Mouse (Mus musculus): Measurements from ENCODE around the gene Manbal.
"Not testable (repeated sequence)": the region's sequence is repeated elsewhere in the genome, so short reads cannot be mapped to it uniquely, and the experiment has no call there.

Gene Manbal

DNA sequence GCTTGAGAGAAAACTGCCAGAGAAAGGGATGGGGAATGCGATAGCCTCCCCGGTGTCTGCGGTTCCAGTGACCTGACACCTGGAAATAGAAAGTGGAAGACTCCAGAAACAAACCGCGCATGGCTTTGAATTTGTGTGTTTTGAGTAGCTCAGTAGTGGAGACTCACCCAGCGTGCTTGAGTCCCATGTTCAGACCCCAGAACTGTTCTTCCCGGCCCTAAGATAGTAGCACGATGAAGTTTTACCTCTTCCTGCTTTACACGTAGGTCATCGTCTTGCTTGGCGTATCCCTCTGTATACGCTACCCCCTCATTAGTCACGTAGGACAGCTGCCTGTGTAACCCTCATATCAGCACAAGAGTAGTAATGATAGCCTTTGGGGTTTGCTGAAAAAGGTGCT lies 597 bp downstream of the Manbal start:
- DNase-seq (ENCODE audit: low read depth, low spot score), result no peak

DNA sequence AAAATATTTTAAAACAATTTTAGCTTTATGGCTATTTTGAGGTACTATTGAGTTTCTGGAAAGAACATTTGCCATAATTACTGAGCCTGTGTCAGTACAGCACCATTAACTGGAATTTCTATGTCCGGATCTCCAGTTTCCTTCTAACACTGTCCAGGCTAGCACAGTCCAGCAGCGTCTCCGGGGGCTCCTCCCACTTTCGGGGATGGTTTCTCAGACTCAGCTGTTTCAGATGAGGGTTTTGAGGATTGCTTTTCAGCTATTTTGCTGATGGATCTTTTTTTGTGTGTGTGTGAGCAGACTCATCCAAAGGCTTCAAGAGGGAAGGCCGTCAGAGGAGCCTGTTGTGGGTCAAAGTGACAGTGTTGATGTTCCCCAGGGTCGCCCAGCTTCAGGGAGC lies 4.3 kb downstream of the Manbal start:
- no peak for DNase-seq (ENCODE audit: low read depth, low spot score)

DNA sequence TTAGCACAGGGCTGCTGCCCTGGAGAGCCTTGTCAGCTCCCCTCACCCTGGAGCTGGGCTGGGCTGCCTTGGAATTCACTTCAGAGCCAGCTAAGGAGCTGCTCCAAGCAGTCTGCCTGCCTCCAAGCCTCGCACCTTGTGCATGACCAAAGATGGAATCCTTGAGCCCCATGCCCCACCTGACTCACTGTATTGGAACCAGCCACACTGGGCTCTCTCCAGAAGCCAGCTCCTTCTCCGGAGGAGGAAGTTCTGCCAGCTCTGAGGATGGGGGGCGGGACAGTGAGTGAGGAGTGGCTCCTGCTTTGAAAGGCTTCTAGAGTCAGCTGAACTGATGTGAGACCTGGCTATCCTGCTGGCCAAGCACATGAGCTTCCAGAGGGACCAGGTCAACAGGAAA lies 6.3 kb downstream of the Manbal start:
- no peak for DNase-seq (ENCODE audit: low read depth, low spot score)

DNA sequence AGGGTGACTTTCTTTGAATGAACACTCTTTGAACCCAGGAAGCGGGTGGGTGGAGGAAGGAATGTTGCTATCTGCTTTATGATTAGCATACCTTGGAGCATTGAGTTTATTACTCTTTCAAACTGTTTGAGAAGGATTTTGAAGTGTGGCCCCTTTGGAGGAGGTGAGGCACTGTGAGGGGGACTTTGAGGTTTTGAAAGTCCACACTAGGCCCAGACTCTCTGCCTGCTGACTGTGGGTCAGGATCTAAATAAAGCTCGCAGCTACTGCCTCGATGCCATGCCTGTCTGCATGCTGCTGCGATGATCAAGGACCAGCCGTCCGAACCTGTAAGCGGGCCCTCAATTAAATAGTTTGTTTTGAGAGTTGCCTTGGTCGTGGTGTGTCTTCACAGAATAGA lies 7.7 kb downstream of the Manbal start:
- no peak for DNase-seq (ENCODE audit: low read depth, low spot score)

DNA sequence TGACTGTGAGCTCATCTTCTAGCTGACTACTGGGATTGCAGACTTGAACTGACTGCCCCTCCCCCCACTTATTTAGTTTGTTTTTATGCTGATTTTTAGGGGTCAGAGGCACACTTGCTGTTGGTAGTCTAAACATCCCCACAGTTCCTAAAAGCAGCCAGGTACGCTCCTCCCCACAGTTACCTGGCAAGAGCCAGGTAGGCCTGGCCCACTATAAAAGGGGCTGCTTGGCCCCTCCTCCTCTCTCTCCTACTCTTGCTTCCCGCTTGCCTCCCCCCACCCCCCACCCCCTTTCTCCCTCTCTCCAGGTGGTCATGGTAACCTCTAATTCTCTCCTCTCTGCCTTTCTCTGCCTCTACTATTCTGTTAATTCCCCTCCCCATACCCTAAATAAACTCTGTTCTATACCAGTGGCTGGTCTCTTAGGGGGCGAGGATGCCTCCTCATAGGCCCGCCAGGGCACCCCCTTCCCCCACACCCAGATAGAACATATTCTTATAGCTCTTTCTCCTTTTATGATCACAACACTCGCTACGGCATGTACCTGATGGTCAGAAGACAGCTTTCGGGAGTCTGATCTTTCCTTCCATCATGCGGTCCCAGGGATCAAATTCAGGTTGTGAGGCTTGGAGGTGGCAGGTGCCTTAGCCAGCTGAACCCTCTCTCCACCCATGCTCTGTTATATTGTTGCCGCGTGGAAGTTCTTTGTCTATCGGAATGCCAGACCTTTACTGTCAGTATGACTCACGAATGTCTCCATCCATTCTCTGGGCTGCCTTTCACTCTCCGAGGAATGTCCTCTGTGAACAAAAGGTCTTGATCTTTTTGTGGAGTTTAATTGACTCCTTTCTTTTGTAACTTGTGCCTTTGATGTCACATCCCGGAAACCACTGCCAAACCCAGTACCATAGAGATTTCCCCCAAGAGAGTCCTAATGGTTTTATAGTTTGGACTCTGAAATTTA lies 8.7 kb downstream of the Manbal start:
- no peak for DNase-seq (ENCODE audit: low read depth, low spot score)

DNA sequence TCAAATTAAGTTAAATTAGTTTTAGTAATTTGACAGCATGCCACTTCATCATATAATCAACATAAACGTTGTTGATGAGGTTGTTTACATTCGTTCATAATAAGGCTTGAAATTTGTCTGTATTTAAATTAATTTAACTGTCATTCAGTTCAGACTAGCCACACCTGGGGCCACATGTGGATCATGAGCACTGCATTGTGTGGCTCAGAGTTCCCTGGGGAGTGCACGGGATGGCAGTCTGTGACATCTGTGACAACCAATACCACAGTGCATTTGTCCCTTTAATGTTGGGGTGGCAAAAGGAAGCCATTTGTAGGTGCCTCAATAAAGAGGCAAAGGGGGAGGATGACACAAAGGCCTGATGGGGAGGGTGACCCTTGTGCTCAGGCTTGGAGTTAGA lies 9.6 kb downstream of the Manbal start:
- no peak for DNase-seq (ENCODE audit: low read depth, low spot score)

DNA sequence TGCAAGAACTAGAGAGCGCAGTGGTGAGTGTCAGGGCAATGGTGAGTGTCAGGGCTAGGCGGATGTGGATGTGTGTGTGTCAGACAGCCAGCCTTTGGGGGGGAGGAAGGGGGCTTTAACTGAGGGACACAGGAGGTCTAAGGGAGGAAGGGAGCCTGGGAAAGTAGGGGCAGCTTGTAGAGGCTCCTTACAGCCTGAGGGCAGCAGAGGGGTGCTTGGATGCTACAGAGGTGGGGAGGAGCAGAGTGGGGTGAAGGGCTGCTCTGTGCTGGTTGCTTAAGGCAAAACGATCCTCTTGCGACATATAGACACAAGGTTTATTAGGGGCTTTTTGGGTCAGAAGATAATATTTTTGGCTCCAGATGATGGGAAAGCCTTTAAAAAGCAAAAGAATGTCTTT lies 17.4 kb downstream of the Manbal start:
- DNase-seq (ENCODE audit: low read depth, low spot score), result no peak

DNA sequence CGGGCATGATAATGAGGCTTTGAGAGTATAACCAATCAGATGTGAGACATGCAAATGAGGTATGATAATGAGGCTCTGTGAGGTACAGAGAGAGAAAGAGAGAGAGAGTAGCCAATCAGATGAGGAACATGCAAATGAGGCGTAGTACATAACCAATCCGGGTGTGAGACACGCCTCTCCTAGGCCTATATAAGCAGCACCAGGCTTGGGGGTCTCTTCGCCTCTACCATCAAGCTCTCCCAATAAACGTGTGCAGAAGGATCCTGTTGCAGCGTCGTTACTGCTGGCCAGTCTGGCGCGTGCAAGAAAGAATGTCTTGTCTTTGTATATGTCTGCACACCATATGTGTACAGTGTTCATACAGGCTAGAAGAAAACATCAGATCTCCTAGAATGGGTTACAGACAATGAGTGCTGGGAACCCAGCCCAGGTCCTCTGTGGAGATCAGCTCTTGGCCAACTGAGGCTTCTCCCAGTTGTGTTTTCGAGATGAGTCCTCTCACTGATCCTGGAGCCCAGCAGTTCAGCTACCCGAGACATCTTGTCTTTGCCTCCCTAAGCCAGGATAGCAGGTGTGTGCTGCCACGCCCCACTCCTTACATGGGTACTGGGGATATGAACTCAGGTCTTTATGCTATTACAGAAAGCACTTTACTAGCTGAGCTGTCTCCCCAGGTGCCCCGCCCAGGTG lies 21.7 kb downstream of the Manbal start:
- DNase-seq (ENCODE audit: low read depth, low spot score), result not testable (repeated sequence)

DNA sequence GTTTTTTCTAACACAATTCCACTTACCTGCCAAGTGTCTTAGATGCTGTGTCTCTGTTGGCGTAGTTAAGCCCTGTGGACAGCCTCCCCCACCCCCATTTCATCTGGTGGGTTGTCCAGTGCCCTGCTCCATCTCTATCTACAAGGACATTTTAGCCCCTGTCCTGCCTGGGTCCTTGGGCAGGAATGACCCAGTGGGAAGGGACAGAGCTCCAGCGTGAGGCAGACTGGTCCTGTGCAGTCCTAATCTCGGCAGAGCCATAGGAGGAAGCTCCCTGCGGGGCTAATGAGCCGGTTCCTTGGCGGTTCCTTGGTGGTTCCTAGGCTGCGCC lies 22.2 kb downstream of the Manbal start:
- no peak for DNase-seq (ENCODE audit: low read depth, low spot score)

DNA sequence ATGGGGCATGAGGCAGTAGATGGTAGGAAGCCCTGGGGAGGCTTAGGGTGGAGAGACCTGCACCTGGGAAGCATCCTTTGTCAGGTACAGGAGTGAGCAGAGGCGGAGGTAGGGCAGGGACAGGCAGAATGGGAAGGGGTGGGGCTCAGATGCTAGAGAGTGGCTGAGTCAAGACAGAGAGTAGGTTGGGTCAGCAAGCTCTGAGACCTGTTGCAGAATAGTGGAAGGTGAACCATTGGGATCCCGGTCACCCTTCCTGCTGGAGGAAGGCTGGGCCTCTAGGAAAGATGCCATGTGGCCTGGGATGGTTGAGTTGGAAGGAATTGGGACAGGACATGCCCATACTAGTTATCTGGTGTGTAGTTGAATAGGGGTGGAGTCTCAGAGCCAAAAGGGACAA lies 24.9 kb downstream of the Manbal start:
- no peak for DNase-seq (ENCODE audit: low read depth, low spot score)

DNA sequence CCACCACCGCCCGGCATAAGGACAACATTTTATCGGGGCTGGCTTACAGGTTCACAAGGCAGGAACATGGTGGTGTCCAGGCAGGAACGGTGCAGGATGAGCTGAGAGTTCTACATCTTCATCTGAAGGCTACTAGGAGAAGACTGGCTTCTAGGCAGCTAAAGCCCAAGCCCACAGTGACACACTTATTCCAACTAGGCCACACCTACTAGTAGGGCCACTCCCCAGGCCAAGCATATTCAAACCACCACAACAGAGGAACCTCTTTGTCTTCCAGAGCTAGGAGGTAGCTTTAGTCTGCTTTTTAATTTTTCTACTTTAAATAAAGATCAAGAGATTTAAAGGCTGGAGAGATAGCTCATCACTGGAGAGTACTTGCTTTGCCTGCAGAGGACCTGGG lies 26.2 kb downstream of the Manbal start:
- DNase-seq (ENCODE audit: low read depth, low spot score), result no peak

DNA sequence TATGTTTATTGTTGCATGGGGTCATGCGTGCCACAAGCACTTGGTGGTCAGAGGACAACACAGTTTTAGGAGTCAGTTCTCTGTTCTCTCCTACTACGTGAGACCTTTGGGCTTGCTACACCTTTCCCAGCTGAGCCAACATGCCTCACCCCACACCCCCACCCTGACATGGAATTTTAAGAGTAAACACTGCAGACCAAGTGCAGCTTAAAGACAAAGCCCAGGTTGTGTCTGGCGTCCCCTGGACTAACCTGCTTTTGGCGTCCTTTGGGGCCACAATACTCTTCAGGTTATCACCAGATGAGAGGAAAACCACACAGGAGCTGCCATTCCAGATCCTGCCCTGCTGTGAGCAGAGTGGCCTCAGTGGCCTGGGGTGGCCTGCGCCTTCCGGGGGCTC lies 27.5 kb downstream of the Manbal start:
- DNase-seq (ENCODE audit: low read depth, low spot score), result no peak

DNA sequence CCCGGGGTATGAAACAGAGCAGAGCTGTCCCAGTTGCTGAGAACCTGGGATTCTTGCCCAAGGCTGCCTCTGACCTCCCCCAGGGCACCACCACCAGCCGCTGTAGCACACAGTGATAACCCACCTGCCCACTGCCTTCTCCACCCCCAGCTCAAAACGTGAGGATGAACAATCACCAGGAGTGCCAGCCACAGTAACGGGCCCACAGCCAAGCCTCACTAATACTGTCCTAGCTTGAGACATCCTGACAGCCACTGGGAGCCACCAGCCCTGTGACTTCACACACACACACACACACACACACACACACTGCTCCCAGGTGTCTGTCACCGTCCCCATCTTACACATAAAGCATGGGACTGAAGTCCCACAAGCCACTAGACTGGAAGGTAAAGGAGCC lies 28.0 kb downstream of the Manbal start:
- no peak for DNase-seq (ENCODE audit: low read depth, low spot score)

DNA sequence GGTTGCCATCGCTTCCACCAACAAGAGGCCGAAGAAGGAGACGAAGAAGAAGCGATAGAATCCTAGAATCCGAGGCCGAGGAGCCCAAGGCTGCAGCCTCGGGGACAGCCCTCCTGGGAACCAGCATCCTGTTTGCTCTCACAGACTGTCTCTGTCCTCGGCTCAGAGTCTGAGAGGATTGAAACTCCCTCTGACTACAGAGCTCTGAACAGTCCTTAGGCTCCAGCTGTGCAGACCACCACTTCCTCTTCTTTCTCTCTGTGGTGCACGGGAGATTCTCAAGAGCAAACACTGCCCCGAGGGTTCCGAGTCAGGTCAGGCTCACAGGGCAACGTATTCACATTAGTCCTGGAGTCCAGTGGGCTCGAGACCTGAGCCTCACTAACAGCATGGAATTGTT lies 28.6 kb downstream of the Manbal start:
- DNase-seq (ENCODE audit: low read depth, low spot score), result no peak

DNA sequence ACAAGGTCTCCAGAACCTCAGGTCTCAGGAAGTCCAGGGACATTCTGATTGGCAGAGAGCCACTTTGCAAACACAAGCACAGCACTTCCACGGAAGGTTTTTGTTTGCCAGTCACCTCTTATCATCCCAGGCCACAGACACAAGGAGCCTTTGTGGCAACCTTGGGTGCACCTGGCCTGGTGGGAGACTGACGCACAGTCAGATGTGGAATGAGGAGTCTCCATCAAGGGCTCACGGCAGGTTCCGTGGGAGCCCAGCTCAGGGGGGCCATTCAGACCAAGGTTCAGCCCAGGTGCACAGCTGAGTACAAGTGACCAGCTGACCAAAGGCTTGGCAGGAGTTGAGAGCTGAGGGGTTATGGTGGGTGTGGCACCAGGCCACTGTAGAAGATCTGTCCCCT lies 30.0 kb downstream of the Manbal start:
- no peak for DNase-seq (ENCODE audit: low read depth, low spot score)

DNA sequence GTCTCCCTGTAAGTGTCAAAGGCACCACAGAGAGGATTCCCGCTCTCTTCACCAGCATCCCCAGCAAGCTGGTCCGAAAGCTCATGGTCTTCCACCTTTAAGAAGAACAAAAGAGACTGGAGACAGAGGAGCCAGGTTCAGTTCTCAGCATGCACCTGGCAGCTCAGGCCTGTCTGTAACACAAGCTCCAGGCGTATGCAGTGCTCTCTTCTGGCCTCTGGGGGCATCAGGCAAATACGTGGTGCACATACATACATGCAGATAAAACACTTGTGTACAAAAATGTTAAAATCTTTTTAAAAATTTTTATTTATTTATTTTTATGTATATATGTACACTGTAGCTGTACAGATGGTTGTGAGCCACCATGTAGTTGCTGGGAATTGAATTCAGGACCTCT lies 31.1 kb downstream of the Manbal start:
- no peak for DNase-seq (ENCODE audit: low read depth, low spot score)

DNA sequence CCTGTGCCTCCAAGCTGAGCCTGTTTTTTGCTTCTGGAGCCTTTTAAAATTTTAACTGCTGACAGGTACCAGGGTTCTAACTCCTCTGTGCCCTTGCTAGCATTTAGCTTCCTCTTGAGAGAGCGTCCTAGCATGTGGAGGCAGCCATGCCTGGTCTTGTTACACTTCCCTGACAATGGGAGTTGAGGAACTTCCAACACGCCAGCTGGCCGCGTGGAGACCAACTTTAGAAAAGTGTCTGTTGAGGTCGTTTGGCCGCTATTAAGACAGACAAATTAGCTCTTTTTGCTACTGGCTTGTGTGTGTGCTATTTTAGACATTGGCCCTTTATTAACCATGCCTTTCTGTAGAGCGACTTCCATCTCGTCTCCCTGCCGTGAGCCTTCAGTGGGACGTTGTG lies 32.4 kb downstream of the Manbal start:
- no peak for DNase-seq (ENCODE audit: low read depth, low spot score)

DNA sequence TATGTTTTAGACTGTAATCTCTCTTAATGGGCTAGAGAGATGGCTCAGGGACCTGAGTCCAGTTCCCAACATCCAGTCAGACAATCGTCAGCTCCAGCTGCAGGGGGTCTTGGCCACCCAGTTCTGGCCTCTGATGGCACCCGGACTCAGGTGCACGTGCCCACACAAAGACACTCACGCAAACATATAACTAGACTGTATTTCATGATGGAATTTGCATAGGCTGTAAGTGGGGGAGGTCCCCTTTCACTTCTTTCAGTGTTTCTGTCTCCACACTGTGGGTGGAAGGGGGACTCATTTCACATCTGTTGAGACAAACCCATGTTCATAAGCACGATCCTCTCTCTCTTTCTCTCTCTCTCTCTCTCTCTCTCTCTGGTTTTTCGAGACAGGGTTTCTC lies 33.1 kb downstream of the Manbal start:
- no peak for DNase-seq (ENCODE audit: low read depth, low spot score)

DNA sequence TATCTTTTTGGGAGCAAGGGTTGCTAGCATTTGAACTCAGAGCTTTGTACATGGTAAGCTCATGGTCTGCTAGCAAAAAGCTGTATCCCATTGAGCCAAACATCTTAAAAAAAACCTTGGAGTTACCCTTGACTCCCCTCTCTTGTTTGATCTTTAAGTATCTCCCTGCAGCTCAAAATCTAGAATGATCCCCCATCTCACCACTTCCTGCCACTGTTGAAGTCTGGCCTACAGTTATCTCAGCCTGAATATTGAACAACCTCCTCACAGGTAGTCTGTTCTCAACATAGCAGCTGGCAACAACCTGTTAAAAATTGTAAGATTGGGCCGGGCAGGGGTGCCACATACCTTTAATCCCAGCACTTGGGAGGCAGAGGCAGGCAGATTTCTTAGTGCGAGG lies 33.9 kb downstream of the Manbal start:
- DNase-seq (ENCODE audit: low read depth, low spot score), result no peak

DNA sequence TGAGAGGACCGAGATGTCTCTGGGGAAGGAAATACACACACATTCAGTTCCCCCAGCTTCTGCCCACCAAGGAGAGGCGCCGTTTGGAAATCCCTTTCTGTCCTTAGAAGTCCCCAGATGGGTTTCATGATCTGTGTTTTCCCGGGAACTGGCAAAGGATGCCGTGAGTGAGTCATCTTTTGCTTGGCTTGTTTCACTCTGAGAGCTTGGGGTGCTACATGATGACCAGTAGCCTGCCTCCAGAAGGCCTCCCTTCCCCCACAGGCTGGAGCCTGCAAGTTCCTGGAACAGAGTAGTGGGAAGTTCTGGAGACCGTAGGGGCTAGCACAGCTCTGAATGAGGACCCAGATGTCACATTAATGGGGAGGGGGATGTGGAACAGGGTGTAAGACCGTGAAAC lies 40.2 kb downstream of the Manbal start:
- DNase-seq (ENCODE audit: low read depth, low spot score), result no peak

DNA sequence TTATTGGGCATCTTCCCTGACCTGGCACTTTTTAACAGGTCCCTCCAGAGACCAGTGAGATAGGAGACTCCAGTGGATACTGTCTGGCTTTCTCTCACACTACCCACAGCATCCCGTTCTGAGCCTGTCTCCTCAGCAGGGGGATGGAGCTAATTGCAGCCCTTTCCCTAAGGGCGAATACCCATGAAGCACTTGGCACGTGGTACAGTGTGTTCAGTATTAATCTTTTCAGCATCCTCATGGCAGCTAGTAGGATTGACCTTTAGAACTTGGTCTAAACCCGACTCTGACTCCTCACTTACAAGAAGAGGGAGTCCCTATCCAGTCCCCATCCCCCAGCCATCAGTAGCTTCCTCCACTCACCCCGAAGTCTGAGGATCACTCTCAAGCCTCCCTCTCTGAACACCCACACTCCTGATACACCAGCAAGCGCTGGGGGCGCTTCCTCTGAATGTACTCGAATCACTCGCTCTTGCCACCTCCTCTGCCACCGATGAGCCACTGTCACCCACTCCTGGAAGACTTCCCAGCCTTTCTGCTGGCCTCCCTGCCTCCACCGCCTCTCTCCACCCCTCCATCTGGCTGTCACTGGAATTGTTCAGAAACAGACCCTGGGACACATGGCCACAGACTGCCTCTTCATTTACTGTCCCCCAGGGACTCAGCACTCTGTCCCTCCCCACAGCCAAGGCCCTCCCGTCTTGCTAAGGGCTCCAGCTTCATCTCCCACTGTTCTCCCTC lies 42.6 kb downstream of the Manbal start:
- DNase-seq (ENCODE audit: low read depth, low spot score), result no peak

DNA sequence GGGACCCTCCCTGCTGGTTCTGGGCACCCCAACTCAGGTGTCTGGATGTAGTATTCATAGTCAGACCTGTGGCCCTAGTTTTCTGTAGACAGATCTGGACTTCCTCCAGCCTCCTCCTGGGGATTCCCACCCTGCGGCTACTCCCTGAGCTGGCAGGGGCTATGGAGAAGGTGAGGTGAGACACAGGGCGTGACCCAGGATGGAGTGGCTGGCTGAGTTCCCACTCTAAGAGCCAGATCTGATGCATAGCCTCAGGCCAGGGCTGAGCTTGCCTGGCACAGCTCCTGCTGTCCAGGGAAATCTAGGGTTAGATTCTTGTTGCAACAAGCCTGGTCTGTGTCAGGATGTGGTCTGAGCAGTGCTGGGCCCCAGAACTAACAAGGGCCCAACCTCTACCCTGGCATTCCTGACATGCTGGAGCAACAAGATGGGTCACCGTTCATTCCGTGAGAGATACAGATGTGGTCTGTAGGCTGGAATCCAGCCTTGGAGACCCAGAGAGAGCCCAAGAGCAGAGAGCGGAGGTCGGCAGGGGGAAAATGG lies 43.8 kb downstream of the Manbal start:
- no peak for DNase-seq (ENCODE audit: low read depth, low spot score)
